Mouse (Mus musculus) ES-Bruce4 (cell line): Measurements from ENCODE around the gene Wdfy1.

Experiments
- CTCF ChIP-seq: IDR thresholded peaks from one replicate; pipeline ENCODE4 v1.8.1; 2011; ENCODE audit warnings: low read depth, low read length
- EP300 ChIP-seq: IDR thresholded peaks from 2 replicates; pipeline ENCODE4 v1.6.1; 2011; ENCODE audit warnings: low read depth, low read length; ENCODE audit not compliant: insufficient read depth
- POLR2A ChIP-seq: IDR thresholded peaks from one replicate; pipeline ENCODE4 v1.8.1; 2011; ENCODE audit warnings: low read length; ENCODE audit not compliant: insufficient read depth

DNA sequence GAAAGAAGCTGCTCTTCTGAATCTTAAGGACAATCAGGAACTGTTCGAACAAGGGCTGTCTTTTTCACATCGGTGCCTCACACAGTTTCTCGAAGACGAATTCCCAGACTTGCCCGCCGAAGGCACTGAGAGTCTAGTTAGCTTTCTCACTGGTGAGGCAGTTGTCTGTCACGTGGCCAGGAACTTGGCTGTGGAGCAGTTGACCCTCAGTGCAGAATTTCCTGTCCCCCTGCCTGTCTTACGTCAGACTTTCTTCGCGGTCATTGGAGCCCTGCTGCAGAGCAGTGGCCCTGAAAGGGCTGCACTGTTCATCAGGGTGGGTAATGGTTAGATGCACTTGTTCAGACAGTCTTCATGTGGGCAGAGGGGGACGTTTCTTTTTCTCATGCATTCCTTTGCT is 2.1 kb upstream of the Wdfy1 start:
- TF ChIP-seq EP300, result no peak
- no peak for TF ChIP-seq CTCF
- TF ChIP-seq POLR2A, result no peak
